Mouse (Mus musculus) olfactory bulb, adult 2 months (tissue): ENCODE measurements at regions not wholly inside any gene's neighbourhood (a gene's known extent, or its start where the extent isn't known, plus 50 kb on each side); places are given as distances from the start of the nearest gene placed in this dataset.

Experiments
- H3K27ac ChIP-seq: fragments of 200-500 bp; 2 replicates; pipeline ENCODE4 v1.5.1; 2012; ENCODE audit warnings: low read depth, low read length; ENCODE audit not compliant: insufficient read depth
- H3K4me1 ChIP-seq: fragments of 200-500 bp; 2 replicates; pipeline ENCODE4 v1.6.1; 2012; ENCODE audit warnings: low read length; ENCODE audit not compliant: control insufficient read depth, insufficient read depth
- H3K4me3 ChIP-seq: fragments of 200-500 bp; 2 replicates; pipeline ENCODE4 v1.5.1; 2012; ENCODE audit warnings: mild to moderate bottlenecking, low read depth, low read length, moderate library complexity; ENCODE audit not compliant: insufficient read depth
- CTCF ChIP-seq: fragments of 200-500 bp; IDR thresholded peaks from 2 replicates; pipeline ENCODE4 v1.5.1; 2012; ENCODE audit warnings: low read depth, mild to moderate bottlenecking, low read length, moderate library complexity; ENCODE audit not compliant: insufficient read depth
- POLR2A ChIP-seq: fragments of 200-500 bp; IDR thresholded peaks from 2 replicates; pipeline ENCODE4 v1.6.1; 2012; ENCODE audit warnings: mild to moderate bottlenecking, low read depth, low read length, moderate library complexity; ENCODE audit not compliant: insufficient read depth
- WGBS: fragments of 180-500 bp; shearing (Covaris S2); methylation state at CpG from one replicate; pipeline ENCODE4 v1.1.7; 2018; 5-methylcytosine and 5-hydroxymethylcytosine counted together

- 87% methylated on average over 7 of the region's 7 CpGs for WGBS
- Histone ChIP-seq H3K4me3 (no peak overlapping the region), H3K4me1 (no peaks in the 10 kb centered on the region), H3K27ac (no peak overlapping the region)
- TF ChIP-seq CTCF = no peak
- TF ChIP-seq POLR2A = no peak
Measured at GRCm38 (mm10) chr11:24673248-24674207, 595.7 kb downstream of the Bcl11a start.

DNA sequence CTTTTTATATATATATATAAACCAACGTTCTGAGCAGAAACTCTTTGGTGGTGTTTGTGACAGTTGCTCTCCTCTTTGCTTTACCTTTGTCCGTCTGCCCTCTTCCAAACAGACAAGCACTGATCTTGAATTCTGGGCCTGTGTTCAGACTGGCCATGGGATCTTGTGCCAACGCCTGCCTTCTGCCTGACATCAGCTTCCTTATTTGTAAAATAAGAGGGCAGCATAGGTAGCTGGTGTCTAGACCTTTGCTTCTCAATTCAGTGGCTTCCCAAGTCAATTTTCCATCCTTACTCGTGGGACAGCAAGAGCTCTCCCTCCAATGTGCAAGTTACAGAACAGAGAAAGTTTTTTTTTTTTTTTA lies 596.3 kb downstream of the Bcl11a start:
- no peaks in the 10 kb centered on the region for H3K4me1 ChIP-seq
- 84% methylated on average over 4 of the region's 4 CpGs for WGBS
- H3K27ac ChIP-seq = no peak overlapping the region
- H3K4me3 ChIP-seq = no peak overlapping the region
- TF ChIP-seq CTCF (no peak), POLR2A (no peak)

DNA sequence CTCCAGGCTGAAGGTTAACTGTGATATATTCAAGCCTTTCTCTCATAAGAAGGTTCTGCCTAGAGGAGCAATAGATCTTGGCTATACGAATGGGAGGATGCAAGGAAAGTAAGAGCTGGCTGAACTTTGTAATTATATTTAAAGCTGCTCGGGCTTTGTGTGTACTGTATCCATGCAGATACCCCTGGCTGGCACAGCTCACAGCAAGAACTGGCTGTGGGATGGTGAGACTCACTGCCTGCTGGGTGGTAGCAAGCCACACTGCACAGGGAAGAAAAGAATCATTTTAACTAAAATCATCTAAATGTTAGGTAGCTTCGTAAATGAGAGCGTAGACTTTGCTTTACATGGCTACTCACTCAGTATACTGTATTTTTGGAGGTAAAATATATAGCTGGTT lies 599.2 kb downstream of the Bcl11a start:
- WGBS = 71% methylated on average over 4 of the region's 4 CpGs
- no peaks in the 10 kb centered on the region for H3K4me1 ChIP-seq

DNA sequence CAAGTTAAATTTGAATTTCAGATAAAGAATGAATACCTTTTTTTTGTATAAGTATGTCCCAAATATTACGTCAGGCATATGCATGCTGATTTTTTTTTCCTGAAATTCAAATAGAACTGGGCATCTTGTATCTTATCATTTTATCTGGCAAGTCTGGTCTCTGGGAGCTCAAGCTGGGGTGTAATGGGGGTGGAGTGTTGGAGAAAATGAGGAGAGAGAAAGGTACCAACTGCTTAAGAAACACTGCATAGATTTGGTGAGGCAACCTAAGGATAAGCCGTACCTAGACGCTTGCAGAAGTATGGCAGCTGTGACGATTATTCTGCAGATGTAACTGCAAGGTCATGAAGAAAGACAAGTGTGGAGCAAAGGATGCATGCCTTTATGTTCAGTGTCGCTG lies 601.7 kb downstream of the Bcl11a start:
- Histone ChIP-seq H3K4me1 (no peaks in the 10 kb centered on the region), H3K27ac (no peak overlapping the region), H3K4me3 (no peak overlapping the region)
- WGBS = 95% methylated on average over 5 of the region's 5 CpGs
- TF ChIP-seq POLR2A (no peak), CTCF (no peak)

More for the DNA sequence above, 599.2 kb downstream of the Bcl11a start:
- no peak overlapping the region for H3K4me3 ChIP-seq
- TF ChIP-seq CTCF (no peak), POLR2A (no peak)
- no peak overlapping the region for H3K27ac ChIP-seq

DNA sequence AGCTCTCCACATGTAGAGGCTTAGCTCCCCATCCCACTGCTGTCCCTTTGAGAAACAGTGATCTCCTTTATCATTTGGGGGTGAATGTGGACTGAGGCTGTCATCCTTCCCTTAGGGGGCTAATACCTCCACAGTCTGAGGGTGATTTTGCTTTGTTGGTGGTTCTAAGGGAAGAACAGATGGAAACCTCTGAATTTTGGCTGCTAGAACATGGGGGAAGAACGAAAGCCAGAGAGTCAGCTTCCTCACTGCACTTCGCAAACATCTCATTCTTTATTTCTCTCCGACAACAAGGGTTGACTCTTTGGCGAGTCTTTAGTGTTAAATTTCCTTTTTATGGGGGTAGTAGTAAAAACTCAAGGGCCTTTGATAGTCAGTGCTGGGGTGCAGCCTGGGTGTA lies 604.6 kb downstream of the Bcl11a start:
- TF ChIP-seq CTCF = no peak
- no peak for TF ChIP-seq POLR2A
- WGBS = 94% methylated on average over 4 of the region's 4 CpGs
- Histone ChIP-seq H3K4me1 (no peaks in the 10 kb centered on the region), H3K27ac (no peak overlapping the region), H3K4me3 (no peak overlapping the region)

GRCm38 (mm10) chr11:24685545-24686467 lies 608.0 kb downstream of the Bcl11a start:
- Histone ChIP-seq H3K4me1 (no peaks in the 10 kb centered on the region), H3K4me3 (no peak overlapping the region), H3K27ac (no peak overlapping the region)
- WGBS = 54% methylated on average over 16 of the region's 16 CpGs
- TF ChIP-seq POLR2A (no peak), CTCF (no peak)

DNA sequence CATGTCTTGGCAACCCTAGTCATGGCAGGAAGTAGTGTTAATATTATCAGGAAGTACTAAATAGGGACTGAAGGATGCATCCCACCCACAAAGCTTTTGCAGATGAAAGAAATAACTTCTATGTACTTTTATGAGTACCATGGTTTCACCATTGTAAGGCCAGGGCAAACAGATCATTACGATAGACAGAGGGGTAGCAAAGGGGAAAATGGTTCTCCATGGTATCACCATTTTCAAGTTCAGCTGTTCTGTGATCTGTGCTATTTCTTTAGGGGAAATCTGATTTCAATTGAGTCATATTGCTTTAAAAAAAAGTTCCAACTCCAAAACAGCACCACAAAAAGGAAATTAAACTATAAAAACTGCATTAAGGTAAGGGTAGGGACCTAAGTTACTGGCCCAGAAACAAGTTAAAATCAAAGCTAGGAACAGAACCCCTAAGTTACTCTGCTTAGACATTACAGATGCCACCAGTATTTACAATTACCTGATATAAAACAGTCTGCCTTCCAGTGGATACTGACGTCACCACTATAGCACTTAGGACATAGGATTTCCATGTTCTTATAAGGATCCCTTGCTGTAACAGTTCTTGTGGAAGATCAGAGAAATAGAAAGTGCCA lies 610.4 kb downstream of the Bcl11a start:
- TF ChIP-seq POLR2A (no peak), CTCF (no peak)
- no peaks in the 10 kb centered on the region for H3K4me1 ChIP-seq
- no peak overlapping the region for H3K4me3 ChIP-seq
- 98% methylated on average over 2 of the region's 2 CpGs for WGBS
- no peak overlapping the region for H3K27ac ChIP-seq

- WGBS = 66% methylated on average over 7 of the region's 7 CpGs
- Histone ChIP-seq H3K4me3 (no peak overlapping the region), H3K27ac (no peak overlapping the region), H3K4me1 (no peaks in the 10 kb centered on the region)
- TF ChIP-seq POLR2A (no peak), CTCF (no peak)
Measured at GRCm38 (mm10) chr11:24689807-24690333, 612.0 kb downstream of the Bcl11a start.
